Mouse (Mus musculus) left cerebral cortex, postnatal 10 days (tissue): Measurements from ENCODE around the gene Erg. TPM values are rescaled to one million over a fixed set of nuclear protein-coding genes. Genes with fewer than 3 reads are reported as not detected.
A peak's percentile ranks its signal among the peaks of the same experiment; 100 is the strongest.

Experiments
- DNase-seq, 2 experiments: peaks; one replicate each; pipeline ENCODE4 v3.0.0; 2021 to 2022; ENCODE audit warnings: low spot score in 2 of 2, mixed read lengths in 1 of 2; ENCODE audit errors: extremely low spot score in 1 of 2
- intact Hi-C: fragments of 180-260 bp; cut with DNase I; formaldehyde crosslinking; loops from one replicate; pipeline ENCODE4 v1.15.1; 2025
- total RNA-seq, 2 experiments: library from RNA; stranded (reverse); gene quantifications; 2 replicates each; pipeline ENCODE4 v1.2.3; 2021

The Erg gene
- total RNA-seq, 2 experiments from 2014 or later, result 7.2 to 8.9 TPM

DNA sequence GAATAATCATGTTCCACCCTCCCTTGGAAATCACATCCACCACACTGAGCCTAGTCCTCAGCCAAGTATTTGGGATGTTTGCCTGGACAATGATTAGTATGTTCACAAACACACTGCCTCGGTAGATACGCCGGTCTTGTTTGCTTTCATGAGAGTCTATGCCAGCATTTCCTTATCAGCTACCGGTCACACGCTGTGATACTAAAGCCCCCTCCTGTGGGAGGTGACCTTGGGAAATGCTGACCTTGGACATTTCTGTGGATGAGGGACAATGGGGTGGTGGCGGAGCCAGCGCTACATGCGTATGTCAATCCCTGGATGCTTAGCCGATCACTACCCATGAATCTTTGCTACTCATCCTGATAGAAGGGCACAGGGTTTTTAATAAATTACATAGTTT lies 213.4 kb downstream of the Erg start:
- intact Hi-C loops, result no loop called here
- DNase-seq, result no peak

DNA sequence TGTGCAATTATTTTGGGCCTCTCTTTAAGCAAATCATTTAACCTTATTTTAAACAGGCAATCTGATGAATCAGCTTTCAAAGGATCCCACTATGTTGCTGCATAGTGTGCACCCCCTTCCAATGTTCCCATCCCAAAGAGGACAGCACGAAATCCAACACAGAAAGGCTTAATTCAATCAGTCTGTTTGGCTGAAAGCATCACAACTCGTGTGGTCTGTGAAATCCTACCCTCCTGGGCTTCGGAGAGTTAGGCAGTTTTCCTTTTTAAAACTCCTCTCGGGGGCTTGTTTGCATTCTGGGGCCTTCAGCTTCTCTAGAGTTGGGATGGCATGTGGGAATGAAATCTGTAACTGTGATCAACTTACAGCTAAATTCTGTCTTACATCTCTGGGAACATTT lies 214.7 kb downstream of the Erg start:
- DNase-seq, result no peak
- intact Hi-C loops, result no loop called here

DNA sequence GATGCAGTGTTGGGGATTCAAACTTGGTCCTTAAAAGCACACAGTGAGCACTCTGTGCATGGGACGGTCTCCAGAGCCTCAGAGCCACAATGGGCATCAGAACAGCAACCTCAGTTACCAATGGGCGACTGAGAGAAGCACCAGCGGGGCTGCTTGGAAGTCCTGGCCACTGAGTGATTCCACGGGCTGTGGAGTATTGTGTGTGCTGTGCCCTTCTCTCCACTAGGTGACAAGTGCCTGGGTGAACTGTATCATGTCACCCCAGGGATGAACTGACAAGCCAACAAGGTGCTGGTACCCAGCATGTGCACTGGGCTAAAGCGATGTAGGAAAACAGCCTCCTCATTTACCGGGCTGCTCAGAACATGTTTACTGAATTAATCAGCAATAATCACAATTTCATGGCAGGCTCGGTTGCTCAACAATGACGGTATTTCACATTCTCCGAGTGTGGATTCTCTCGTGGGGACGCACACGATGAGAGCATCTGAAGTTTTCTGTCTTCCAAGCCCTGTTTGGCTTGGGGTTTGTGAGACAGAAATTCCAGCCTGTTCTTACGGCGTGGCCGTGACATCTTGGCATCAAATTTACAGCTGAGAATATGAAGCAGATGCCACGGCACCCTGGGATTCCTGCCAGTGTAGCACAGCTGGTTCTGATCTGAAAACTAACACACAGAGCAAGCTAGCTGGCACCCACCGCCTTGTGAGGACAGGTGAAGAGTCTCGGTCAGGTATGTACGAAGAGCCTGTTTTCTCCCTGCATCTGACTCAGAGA lies 219.2 kb downstream of the Erg start:
- DNase-seq, result no peak
- intact Hi-C loops, result no loop called here

DNA sequence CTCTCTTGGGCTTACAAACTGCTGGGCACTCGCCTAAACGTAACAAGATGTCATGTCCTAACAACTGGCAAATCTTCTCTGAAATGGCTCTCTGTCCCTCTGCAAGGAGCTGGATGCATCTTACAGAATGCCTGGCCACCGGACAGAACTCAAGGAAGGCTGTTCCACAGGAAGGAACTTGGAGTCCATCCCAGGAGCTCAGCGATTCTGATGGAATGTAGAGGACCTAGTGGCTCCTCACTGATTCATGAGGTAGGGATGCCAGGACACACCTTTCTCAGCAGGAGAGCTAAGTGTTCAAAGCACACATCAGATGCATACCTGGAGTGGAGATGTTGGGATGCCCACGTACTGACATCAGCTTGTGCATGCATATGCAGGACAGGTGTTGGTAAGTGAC lies 221.2 kb downstream of the Erg start:
- intact Hi-C loops, result no loop called here
- DNase-seq, result no peak

DNA sequence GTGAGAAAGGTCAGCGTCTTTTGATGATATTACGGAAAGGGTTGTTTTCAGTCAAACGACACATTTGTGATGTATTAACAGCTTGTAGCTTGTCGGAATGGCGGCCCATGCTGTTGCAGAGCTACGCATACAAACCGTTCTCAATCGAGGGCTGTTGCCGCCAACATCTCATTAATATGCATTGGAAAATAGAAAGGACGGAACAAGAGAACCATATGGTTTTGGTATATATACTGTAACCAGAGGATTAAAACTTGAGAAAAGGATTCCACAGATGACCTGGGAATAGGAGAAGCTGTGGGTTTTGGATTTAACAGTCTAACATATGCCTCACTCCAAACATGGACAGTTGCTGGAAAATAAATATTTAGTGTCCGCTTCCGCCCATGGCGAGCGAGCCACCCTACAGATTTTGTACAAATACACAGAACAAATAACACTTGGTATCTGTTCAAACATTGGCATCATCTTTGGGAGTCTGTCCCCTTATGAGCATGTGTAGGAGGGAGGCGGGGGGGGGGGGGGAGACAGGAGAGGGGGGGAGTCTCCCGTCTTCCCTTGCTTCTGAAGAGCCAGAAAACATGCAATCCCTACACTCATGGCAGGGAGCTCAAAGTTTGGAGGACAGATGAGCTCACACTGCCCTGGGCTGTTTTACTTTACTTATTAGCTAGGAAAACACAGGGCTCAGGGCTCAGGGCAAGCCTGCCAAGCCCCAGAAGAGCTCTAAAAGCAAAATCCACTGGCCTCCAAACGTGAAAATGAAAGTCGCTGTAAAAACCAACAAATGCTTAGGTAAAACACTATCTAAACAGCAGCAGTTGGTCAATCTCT lies 222.5 kb downstream of the Erg start:
- DNase-seq, result no peak
- intact Hi-C loops, result no loop called here

DNA sequence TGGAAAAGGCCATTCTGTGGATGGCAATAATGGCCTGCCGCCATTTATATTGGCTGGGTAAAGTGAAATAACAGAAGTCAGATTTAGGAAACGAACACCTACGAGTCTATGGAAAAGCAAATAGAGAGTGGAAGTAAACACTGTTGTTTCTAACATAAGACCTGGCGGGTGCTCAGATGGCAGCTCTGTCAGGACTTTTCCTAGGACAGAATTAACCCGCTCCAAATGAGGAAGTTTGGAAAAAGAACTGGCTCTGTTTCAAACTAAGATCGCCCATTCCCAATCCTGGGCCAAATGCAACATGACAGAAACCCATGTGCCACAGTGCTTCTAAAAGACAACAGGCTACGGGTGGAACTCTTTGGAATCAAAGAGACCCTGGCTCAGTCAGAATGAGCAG lies 224.4 kb downstream of the Erg start:
- no peak for DNase-seq
- intact Hi-C loops, result no loop called here

DNA sequence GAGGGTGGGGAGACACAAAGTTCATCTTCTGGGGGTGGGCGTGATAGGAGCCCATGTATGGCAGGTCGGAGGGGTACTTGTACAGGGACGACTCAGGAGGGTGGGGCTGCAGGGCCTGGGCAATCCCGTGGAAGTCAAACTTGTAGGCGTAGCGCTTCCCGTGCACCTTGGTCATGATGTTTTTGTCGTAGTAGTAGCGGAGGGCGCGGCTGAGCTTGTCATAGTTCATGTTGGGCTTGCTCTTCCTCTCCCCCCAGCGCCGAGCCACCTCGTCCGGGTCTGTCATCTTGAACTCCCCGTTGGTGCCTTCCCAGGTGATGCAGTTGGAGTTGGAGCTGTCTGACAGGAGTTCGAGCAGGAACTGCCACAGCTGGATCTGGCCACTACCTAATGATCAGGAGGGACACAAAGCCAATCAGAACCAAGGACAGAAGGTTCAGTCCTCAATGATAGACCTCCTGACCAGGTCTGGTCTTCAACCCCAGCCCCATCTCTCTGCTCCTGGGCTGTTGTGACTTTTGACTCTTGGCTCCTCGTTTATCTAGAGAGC lies 225.4 kb downstream of the Erg start:
- no peak for DNase-seq
- intact Hi-C loops, result no loop called here

DNA sequence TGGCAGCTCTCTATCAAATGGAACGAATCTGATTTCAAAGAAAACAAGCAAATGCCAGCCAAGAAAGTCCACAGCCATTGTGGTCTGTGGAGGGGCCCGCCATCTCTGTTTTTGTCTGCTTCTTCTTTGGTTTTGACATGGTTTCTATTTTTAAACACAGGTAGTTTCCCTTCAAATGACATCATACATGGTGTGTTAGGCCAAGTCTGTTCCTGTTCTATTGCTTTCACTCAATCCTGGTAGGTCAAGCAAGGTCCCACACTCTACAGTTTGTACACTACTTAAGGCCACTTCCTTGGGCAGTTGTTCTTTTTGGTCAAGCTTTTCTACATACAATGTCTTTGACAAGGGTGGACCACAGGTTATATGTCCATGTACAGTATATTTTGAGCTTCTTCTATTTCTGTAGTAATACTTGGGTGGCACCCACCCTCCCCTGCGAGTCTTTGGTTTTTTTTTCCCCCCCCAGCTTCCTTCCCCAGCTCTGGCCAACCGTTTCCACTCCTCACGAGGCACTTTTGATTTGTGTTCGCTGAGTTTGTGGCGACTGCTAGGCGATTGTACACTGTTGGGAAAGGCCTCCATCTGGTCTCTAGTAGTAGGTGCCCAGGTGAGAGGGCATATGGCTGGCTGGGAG lies 226.1 kb downstream of the Erg start:
- intact Hi-C loops, result no loop called here
- no peak for DNase-seq

DNA sequence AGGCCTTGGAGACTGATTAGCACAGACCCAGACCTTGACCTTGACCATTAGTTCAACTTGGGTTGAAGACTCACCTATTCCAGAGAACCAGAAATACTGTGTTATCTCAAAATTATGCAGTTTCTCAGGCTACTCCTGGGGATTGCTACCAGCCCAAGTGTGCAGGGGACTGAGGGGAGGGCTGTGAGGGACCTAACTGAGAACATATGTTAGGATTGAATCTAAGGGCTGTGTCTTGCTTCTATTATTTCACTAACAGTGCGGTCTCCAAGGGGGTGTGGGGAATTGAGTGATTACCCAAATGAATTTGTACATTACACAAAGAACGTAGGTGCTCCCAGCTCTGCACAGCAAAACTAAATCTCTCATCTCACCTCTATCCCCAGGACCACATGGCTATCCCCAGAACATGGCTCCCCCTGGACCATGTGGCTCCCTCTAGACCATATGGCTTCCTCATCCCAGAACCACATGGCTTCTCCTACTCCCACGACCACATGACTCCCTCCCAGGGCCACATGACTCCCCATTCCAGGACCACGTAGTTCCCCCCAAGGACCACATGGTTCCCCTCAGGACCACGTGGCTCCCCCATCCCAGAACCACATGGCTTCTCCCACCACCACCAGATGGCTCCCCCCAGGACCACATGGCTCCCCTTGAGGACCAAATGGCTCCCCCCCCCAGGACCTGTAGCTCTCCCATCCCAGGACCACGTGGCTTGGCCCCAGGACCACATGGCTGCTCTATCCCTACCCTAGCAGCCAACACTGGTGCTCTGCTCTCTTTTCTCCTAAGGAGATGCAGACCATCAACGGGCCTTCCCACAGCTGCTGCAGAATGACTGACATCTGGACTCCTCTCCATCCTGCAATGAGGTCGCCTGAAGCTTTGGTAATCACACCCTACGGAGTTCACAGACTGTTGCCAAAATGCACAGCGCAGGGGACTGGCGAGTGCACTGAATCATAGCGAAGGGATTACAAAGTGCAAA lies 229.1 kb downstream of the Erg start:
- intact Hi-C loops, result no loop called here
- DNase-seq, result no peak

DNA sequence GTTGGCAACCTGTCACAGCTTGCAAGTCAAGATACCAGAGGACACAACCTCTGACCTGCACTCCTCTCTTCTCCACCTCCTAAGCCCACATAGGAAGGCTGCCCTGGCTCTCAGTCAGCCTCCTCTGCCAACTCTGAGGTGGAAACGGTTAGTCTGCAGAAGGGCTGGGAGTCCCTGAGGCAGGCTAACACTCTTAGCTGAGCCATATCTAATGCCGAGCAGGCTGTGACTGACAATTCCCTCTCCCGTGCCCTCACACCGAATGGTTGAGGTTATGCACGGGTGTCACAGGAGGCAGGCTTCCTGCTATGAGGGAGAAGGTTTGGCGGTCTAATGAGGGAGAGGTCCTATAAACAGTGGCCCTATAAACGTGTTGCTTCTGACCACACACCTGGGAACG lies 232.6 kb downstream of the Erg start:
- intact Hi-C loops, result loop anchor here (5.0 kb wide), 1 partner anchor 593 kb away; no protein-coding TSS in a partner anchor
- DNase-seq, result no peak

DNA sequence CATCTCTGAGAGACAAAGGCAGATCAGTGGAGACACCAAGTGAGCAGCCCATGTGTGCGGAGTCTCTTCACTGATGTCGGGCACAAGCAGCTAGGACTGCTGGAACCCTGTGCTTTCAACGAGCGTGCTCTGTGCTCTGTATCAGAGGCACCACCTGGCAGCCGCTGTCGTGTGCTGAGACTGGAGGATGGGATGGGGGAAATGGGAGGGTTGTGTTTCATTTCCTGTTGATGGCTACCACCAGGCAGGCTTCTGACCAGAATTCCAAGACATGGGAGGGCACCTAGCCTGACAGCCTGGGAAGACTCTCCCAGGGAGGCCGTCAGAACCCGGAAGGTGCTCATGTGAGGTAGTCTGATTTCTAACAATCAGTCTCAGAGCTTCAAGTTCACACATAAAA lies 234.1 kb downstream of the Erg start:
- DNase-seq, result no peak
- intact Hi-C loops, result loop anchor here (5.0 kb wide), 1 partner anchor 595 kb away; no protein-coding TSS in a partner anchor

DNA sequence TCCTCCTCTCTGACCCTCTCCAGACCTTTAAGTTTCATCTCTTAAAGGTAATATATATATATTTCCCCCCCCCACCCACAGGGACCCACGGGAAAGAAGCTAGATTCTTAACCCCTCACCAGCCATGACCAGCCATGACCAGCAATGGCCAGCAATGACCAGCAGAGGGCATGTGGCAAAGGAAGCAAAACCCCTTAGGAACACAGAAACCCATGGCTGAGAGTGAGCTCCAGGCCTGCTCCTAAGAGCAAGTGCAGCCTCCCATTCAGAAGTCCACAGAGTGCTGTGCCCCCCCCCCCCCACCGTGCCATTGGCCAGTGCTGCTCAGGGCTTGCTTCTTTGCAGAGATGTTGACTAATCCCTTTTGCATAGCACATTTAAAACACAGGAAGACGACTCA lies 235.9 kb downstream of the Erg start:
- intact Hi-C loops, result loop anchor here (2.0 to 5.0 kb wide), 2 partner anchors 597 to 614 kb away; no protein-coding TSS in a partner anchor
- peak; percentile 27 to 73 for DNase-seq

DNA sequence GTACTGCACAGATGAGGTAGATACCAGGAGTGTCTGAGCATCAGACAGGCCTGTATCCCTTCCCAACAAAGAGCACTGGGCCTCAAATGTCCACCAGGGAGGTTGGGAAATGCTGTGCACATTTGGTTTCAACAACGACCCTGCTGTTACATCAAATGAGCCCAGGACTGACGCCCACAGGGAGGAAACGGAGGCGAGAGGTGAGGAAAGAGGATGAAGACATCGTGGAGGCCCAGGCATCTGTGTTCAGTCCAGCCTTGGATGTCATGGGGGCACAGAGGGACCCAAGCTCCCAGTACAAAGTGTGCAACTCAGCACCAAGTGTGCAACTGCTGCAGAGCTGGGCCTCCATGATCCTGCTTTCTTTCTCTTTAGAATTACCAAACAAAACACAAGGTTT lies 236.6 kb downstream of the Erg start:
- intact Hi-C loops, result loop anchor here (2.0 to 10.0 kb wide), 3 partner anchors 598 to 885 kb away; no protein-coding TSS in a partner anchor
- no peak for DNase-seq

DNA sequence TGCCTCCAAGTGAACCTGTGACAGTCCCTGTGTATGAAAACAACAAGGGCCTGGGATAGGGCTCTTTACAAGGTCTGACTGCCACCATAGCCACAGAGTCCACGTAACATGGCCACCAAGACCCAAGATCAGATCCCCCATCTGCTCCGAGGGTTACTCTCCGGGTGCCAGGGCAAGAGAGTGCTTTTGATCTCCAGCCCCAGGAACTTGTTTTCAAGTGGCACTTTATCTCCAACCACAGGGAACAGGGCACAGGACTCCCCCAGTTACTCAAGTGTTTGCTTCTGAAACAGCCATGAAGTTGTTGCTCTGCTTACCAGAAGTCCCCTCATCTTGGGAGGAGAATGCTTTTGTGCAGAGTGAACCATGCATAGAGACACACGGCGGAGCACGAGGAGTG lies 237.0 kb downstream of the Erg start:
- intact Hi-C loops, result loop anchor here (10.0 kb wide), 1 partner anchor 885 kb away; no protein-coding TSS in a partner anchor

DNA sequence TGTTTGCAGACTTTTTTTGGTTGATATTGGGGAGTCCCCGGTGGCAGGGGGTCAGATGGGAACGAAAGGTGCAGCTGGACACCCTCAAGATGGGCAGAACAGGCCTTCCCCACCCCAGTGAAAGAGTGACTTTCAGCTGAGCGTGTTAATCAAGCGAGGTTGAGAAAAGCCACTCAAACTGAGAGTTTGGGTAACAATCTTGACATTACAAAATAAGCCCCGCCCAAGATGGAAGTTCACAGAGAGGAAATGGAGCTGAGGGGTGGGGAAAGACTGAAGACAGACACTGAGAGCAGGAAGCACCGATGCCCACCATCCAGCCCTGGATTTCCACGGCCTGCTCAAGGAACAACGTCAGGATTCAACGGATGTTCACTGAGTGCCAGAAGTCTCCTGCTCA lies 237.8 kb downstream of the Erg start:
- intact Hi-C loops, result loop anchor here (10.0 kb wide), 1 partner anchor 884 kb away; no protein-coding TSS in a partner anchor
- DNase-seq, result no peak

More for the DNA sequence above, 237.0 kb downstream of the Erg start:
- no peak for DNase-seq

DNA sequence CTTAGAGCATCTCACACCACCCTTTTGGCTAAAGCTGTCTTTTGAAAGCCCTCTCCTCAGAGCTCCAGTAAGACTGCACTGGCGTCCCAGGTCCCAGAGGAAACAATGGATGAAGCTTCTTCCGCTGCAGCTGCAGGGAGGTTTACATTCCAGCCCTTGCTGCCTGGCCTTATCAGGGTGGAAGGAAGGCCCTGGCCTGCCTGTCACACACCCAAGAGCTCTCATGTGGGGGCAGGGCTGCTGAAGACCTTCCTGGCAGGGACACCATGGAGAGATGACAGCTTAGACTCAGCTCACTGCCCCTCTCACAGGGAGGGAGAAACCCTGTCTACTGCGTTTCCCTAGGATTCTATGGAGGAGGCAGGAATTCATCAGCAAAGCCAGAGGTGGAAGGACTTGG lies 239.2 kb downstream of the Erg start:
- DNase-seq, result peak in 1 of 2 experiments; percentile 82
- intact Hi-C loops, result loop anchor here (10.0 kb wide), 1 partner anchor 882 kb away; no protein-coding TSS in a partner anchor

DNA sequence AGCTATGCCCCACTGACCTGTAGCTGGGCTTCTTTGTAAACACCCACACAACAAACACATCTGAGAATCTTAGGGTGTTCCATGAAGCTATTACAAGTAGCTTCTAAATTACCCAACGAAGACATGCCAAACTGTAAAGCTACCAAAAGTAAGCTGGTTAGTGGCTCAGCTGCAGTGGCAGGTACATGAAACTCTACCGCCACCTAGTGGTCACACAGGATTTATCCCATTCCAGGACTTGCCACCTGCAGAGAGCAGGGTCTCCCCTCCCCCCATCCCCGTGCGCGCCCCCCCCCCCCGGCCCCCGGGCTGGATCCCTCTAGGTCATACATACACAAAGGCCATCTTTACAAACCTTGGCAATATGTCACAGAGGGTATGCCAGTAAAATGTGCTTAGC lies 240.5 kb downstream of the Erg start:
- intact Hi-C loops, result loop anchor here (10.0 kb wide), 1 partner anchor 881 kb away; no protein-coding TSS in a partner anchor

DNA sequence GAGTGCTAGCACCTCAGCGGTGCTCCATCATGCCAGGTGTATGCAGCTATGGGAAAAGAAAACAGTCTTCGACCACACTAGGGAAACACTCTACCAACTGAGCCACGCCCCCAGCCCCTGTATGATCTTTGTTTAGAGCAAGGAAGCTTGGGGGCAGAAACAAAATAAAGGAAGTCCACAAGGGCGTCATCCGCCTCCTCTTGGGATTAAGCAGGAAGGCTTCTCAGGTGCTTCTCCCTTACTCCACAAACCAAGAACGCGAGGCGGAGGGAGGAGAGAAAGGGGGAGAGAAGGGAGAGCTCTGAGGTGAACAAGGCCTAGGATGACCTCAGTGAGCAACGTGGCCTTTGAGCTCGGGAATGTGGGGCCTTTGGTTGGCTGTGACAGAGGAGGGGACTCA lies 241.4 kb downstream of the Erg start:
- intact Hi-C loops, result loop anchor here (5.0 to 10.0 kb wide), 2 partner anchors 348 to 880 kb away; partner anchors contain the start of gene Kcnj6
- DNase-seq, result peak in 1 of 2 experiments; percentile 53

More for the DNA sequence above, 240.5 kb downstream of the Erg start:
- peak; percentile 70 to 82 for DNase-seq
